Mouse (Mus musculus): ENCODE data around the gene Zfp366.

DNA sequence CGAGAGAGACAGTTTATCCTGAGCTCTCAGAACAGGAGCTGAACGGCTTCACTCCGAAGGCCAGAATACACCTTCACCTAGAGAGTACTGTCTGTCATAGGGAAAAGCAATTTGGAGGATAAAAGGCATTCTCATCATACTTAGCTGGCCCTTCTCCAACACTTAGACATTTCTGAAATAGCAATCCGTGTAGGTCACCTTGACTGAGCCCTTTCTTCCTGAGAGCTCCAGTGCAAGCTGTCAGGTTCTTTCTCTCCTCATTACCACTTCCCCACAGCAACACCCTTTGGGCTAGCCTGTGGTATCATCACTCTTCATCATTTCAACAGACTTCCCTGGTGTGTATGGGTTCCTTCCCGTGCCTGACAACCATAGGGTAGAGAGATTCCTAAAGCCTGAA, 52.5 kb downstream of the Zfp366 start:
- no peak for TF ChIP-seq POLR2A (IDR thresholded peaks at IDR 0.05; ENCODE audit: borderline replicate concordance, control insufficient read depth, low read depth, low read length)
- TF ChIP-seq CTCF (IDR thresholded peaks at IDR 0.05; ENCODE audit: control insufficient read depth, insufficient read depth, low read length), result no peak

Data from bone marrow, adult 2 months (tissue).